In genomic region chr12:110974295-110974694, GRCm38 (mm10) we compare ENCODE assay signal across 1 mouse cellular context.
A peak's percentile ranks its signal among the peaks of the same experiment; 100 is the strongest.
TF ChIP-seq lines count a peak whose summit lies in the region.

No protein-coding gene starts in this region.

TF ChIP-seq in MEL, 35 proteins besides CTCF, POLR2A, EP300 and RAD21 (continued from another document):
- TF ChIP-seq RCOR1 (IDR thresholded peaks at IDR 0.05; ENCODE audit: low read depth, low read length) (peak; percentile 98), MYC (IDR thresholded peaks at IDR 0.05; ENCODE audit: low read depth, low read length) (0 out of 2 replicates have a peak, but pooled peaks have one; percentile 53), UBTF (IDR thresholded peaks at IDR 0.05; ENCODE audit: borderline replicate concordance, insufficient read depth, low read depth, low read length) (no peak), ELF1 (IDR thresholded peaks at IDR 0.05; ENCODE audit: low read depth, low read length) (peak; percentile 33; the same call in 1 of the 2 replicates), BHLHE40 (IDR thresholded peaks at IDR 0.05; ENCODE audit: borderline replicate concordance, low read depth, low read length) (peak; percentile 90), USF1 (IDR thresholded peaks at IDR 0.05; ENCODE audit: low read depth, low read length) (peak; percentile 77), GATA1 (IDR thresholded peaks at IDR 0.05; ENCODE audit: low read depth, low read length) (peak; percentile 97), MEF2A (IDR thresholded peaks at IDR 0.05; ENCODE audit: extremely low read depth, insufficient replicate concordance, low read depth, low read length, poor library complexity, severe bottlenecking) (no peak), SMC3 (IDR thresholded peaks at IDR 0.05; ENCODE audit: low read depth, low read length) (no peak), GABPA (IDR thresholded peaks at IDR 0.05; ENCODE audit: low read depth, low read length) (no peak), MYB (IDR thresholded peaks at IDR 0.05; ENCODE audit: low read depth, low read length) (peak; percentile 69), NRF1 (IDR thresholded peaks at IDR 0.05; ENCODE audit: insufficient read depth, low read depth, low read length, poor library complexity, severe bottlenecking) (no peak), TAL1 (IDR thresholded peaks at IDR 0.05; ENCODE audit: low read length) (peak; percentile 100), E2F4 (IDR thresholded peaks at IDR 0.05; ENCODE audit: borderline replicate concordance, low read depth, low read length) (no peak), MAZ (IDR thresholded peaks at IDR 0.05; ENCODE audit: low read depth, low read length) (peak; percentile 34; the same call in 1 of the 2 replicates), JUND (IDR thresholded peaks at IDR 0.05; ENCODE audit: low read depth, low read length) (no peak)
